Mouse (Mus musculus): Measurements from ENCODE around the gene Sox13.
A peak's percentile ranks its signal among the peaks of the same experiment; 100 is the strongest.
"Not testable (repeated sequence)": the region's sequence is repeated elsewhere in the genome, so short reads cannot be mapped to it uniquely, and the experiment has no call there.

The Sox13 gene

DNA sequence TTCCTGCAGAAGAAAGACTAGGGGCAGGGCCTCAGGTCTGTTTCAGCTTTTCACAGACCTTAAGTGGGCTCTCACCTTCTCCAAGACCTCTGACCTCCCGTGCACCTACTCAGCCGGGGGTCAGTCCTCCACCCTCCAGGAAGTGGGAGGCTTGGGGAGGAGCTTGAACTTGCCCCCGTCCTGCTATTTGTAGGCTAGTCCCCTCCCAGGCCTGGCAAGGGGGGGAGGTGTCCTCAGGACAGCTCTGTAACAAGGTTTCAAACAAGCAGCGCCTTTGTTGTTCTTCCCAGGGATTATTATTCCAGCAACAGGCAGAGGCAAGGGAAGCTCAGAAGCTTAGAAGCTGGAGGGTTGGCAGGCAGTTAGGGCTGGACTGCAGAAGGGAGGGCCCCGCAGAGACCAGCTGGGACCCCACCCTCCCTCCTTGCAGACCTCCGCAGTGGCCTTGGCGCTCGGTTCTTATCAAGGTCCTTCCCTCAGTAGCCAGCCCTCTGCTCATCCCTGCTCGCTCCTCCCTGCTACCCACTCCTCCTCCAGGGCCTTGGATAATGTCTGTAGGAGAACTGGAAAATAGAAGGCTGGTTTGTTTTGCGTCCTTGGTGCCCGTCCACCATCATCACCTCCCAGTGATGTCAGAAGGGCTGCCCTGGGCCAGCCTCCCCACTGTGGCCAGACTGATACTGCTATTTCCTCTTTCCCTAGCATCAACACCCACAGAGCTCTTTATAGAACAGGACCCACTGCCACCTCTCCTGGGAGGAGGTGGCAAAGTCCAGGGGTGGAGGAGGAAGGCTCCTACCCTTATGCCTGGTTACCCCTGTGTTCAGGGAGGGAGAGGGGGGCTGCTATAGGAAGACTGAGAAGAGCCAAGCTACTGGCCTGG is 56.3 kb downstream of the Sox13 start:
- DNase-seq (ENCODE audit: low spot score), result peak; percentile 58

DNA sequence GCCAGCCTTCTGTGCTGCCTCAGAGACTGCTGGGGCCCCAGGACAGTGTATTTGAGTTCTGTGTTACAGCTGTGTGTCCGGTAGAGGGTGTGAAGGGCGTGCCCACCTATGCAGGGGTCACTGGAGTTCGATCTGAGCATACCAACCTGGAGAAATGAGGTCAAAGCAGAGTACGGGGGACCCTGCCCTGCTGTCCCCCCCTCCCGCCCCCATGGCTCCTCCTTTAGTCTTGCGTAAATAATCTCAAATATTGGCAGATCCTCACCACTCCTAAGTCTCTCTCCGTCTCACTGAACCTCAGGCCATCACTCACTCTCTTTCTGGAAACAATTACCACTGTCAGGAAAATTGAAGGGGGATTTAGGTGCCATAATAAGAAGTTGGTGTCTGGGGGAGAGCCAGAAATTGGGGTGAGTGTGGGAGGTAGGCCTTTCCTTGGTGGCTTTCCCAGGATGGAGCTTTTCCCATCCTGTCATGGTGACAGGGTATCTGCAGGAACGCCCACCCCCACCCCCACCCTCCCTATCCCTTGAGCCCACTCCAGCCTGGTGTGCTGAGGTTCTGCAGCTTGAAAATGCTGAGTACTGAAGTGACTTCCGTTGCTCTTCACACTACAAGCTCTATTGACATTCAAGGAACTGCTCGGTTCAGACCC is 57.1 kb downstream of the Sox13 start:
- no peak for DNase-seq (ENCODE audit: low spot score)

DNA sequence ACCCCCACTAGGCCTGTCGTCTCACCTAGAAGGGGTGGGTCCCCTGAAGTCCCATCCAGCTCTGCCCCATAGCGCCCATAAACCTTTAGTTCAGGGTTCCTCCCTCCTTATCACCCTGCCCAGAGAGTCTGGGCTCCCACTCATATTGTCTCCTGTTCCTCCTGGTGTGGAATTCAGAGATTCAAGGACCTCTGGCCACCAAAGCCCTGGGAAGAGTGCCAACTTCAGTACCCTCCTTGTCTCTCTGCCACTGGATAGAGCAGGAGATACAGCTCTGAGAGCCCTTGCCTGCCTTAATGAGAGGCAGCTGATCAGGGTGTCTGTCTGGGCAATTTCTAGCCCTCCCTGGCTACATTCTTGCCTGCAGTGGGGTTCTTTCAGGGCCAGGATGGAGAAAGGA is 59.3 kb downstream of the Sox13 start:
- no peak for DNase-seq (ENCODE audit: low spot score)

DNA sequence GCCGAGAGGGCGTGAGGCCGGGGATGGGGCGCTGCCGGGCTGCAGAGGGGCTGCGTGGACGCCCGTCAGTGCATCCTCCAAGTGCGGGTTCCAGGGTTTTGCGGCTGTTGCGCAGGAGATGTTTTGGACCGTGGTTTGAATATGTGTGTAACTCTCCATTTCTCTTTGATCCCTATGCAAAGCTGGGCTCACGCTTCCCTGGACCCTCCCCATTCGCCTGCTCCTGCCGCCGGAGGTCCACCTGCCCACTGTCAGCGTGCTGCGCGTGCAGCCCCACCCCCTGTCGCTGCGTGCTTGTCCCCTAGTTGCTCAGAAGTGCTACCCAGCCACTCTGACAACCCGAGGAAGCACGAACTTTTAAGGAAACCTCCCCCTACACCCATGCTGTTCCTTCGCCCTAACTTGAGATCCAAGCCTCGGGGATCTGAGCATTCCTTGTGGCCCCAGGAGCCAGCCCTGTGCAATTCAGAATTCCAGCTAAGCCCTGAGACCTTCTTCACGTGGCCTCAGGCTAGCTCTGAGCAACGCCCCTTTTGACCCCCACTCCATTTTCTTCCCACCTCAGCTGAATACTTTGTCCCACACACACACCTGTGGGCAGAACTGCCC is 60.1 kb downstream of the Sox13 start:
- DNase-seq (ENCODE audit: low spot score), result no peak

DNA sequence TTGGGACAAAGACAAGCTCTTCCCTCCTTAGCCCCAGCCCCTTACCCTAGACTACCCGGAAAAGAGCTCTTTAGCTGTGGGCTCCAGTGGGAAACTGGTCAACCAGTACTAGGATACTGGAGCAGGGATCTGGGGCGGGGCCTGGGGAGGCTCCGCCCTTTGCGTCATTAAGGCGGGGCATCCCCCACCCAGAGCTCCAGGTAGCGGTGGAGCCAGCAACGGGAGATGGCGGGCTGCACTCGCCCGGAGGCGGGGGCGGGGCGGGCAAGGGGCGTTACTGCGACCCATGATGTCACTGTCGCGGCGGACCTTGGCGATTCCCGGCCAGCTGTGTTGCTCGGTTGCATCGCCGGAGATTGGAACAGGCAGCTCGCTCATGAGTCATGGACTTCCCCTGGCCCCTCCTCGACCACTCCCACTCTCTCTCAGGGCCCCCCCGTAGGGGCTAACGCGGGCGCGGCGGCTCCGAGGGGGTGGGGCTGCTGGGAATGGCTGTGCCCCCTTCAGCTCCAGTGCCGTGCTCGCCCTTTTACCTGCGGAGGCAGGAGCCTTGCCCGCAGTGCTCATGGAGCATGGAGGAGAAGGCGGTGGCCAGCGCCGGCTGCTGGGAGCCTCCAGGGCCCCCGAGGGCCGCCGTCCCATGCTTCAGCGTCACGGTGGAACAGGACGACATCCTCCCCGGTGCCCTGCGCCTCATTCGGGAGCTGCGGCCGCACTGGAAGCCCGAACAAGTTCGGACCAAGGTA is 60.7 kb downstream of the Sox13 start, which contains the start of gene Etnk2:
TSS of gene Etnk2 (plus strand) at position 297 of the 746 bp plus-strand sequence.
- DNase-seq (ENCODE audit: low spot score), result peak; percentile 82

DNA sequence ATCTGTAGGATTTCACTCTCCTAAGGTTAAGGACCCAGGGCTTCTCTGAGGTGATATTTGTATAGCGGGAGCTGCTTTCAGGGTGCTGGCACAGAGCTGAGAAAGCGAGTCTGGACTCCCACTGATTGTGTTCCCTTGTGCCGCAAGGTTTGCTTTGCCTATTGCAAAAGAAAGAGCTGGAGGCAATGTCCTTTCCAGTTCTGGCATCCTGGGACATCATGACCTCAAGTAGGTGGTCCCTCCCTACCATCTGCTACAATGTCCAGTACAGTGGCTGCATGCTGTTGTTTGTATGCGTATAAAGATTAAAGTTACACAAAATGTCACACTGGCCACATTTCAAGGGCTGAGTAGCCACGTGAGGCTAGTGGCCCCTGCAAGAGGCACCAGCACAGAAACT is 62.1 kb downstream of the Sox13 start:
- DNase-seq (ENCODE audit: low spot score), result no peak

DNA sequence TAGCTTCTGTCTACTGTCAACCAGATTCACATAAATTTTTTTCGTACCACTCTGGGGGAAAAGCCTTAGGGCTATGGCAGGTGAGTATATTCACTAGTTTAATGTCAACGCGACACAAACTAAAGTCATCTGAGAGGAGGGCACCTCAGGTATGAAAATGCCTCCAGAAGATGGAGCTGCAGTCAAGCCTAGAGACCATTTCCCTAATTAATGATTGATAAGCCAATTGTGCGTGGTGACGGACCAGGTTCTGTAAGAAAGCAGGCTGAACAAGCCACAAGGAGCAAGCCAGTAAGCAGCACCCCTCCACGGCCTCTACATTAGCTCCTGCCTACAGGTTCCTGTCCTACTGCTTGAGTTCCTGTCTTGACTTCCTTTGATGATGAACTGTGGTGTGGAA is 63.2 kb downstream of the Sox13 start:
- DNase-seq (ENCODE audit: low spot score), result no peak

DNA sequence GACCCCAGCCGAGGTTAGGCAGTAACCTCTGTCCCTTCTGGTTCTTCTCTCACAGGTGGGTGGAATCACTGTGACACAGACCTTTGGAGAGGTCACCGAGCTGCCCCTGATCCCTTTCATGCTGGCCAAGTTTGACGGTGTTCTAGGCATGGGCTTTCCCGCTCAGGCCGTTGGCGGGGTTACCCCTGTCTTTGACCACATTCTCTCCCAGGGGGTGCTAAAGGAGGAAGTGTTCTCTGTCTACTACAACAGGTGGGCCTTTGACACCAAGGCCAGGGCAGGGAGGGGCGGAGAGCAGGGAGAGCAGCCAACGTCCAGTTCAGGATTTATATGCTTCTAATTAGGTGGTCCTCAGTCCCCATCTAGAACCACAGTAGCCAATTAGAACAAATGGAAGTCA is 67.8 kb downstream of the Sox13 start:
- DNase-seq (ENCODE audit: low spot score), result no peak

DNA sequence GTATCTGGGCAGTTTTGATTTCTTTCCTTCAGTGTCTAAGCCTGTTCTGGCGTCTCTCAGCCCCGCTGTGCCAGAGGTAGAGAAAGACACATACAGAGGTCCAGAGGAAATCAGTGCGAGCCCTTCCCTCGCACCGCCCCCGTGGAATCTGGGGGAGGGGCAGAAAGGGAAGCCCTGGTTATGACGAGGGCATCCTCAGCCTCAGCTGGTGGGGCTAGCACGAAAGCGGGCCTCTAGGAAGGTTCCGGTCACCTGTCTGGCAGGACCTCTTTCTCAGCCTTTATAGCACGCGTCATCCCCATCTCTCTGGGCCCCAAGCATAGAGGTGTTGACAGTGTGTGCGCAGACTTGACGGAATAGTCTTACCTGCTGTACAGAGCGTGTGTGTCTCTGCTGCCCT is 68.3 kb downstream of the Sox13 start:
- DNase-seq (ENCODE audit: low spot score), result no peak

DNA sequence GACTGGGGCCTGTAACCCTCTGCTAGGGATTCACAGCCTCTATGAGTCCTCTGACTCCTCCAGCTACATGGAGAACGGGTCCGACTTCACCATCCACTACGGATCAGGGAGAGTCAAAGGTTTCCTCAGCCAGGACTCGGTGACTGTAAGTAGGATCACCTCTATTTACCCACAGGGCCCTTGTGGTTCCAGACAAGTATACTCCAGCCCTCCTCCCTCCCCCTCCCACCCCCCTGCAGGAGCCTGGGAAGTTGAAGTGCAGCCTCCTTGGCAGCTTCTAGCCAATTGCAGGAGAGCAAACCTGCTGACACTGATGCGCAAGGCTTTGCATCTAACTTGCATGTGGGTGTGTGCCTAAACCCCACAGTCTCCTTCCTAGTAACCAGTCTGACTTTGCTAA is 68.7 kb downstream of the Sox13 start:
- DNase-seq (ENCODE audit: low spot score), result no peak

DNA sequence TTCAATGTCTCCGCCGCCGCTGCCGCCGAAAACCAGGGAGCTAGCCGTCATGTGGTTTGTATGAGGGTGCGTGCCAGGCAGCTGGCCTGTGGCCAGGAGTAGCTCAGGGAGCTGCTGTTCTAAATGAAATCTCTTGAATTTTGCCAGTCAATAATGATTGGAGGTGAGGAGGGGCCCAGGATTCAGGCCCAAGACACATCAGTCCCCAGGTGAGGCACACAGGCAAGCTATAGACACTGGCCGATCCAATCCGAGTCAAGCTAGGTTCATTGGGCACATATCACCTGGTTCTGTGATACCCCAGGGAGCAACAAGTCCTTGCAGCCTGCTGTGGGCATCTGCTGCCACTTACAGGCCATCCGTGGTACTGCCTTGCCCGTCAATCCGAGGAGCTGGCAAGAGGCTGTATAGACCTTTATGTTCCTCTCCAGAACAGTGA is 70.8 kb downstream of the Sox13 start:
- peak; percentile 80 for DNase-seq (ENCODE audit: low spot score)

DNA sequence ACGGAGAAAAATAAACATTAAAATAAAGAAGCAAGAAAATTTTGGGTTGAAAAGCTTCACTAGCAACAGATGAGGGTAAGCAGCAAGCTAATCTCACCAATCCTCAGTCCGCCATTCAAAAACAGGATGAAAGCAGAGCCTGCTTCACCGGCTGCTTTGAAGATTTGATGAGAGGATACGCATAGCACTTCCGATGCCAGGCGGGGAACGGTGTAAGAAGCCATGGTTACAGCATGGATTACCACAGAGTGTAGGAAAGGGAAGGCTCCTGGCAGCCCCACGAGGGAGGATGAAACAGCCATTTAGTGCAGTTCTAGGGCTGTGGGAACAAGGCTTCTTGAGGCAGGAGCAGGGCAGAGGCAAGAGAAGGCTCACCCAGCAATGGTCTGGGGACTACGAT is 72.4 kb downstream of the Sox13 start:
- no peak for DNase-seq (ENCODE audit: low spot score)

DNA sequence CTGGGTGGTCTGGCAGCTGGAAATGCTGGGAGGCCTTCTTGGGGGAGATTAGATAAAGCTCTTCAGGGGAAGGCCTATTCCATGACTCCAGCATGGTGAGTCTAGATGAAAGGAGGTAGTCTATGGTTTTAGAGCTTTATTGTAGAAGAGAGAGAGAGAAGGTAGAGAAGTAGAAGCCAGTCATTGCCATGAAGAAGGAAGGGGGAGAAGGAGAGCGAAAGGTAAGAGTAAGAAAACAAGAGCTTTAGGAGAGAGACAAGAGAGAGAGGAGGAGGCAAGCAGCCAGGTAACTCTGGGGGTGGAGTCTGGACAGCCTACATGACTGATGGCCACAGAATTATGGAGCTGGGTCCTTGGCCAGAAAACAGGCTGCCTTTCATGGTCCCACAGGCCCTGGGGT is 74.0 kb downstream of the Sox13 start, which contains the start of gene Ren1:
TSS of gene Ren1 (plus strand) at position 301 of the 400 bp plus-strand sequence.
- DNase-seq (ENCODE audit: low spot score), result no peak

DNA sequence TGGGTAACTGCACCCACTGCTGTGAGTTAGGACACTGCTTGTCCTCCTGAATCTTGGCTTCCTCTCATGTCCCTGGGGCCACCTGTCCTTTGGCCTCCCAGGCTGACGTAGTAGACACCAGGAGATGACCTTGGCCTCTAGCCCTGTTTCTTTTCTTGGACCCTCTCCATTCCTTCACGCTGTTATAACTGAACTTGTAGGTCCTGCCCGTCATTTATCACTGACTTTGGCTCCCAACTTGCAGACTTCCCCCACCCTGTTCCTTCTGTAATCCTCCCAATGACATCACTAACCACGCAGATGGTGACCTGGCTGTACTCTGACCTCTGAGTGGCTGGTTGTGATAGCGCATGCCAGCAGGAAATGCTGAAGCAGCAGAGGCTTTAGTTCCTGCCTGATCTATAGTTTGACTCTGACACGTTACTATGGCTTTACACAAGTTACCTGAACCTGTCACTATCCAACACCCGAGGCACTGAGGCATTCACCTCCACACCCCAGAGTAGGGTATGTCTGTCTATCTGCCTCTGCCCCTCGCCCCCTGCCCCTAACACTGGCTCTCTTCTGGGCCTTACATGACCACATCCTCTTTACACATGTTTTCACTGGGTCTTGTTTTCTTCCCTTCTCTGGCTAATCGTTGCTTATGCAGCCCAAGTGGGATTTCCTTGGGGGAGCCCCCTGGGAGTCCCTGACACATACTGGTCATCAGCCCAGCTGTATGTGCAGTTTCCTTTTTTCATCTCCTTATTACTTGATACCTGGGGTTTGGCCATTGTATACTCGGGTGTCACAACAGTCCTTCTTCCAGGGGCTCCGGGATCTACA is 76.3 kb downstream of the Sox13 start:
- DNase-seq (ENCODE audit: low spot score), result no peak

DNA sequence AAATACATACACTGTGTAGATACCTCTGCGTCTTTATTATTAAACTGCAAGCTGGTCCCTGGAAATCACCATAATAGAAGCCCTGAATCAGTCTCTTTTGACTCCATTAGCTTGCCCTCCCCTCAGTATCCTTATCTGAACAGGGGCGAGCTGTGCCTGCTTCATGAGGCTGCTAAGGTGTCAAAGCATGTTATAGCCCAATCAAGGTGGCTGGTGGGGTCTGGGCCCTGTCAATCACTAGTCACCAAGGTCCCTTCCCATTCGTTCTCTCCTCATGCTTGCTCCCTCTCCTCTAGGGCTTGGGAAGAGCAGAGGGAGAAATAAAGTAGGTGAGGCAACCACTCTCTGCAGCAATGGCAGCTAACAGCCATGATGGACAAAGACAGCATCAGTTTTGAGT is 77.0 kb downstream of the Sox13 start:
- no peak for DNase-seq (ENCODE audit: low spot score)

DNA sequence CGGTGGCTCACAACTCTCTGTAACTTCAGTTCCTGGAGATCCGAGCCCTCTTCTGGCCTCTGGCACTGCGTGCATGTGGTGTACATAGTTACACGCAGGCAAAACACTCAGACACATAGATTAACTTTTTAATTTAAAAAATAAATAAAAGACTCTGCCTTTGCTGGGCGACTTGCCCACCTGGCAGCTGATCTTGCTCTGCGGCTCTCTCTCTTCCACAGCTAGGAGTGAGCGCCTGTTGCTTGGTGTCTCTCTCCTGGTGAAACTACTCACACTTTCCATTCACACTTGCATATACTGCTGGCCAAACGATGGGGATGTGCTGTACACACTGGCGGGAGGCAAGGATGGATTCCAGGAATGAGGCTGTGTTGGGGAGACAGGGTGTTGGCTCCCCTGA is 77.6 kb downstream of the Sox13 start:
- DNase-seq (ENCODE audit: low spot score), result no peak

DNA sequence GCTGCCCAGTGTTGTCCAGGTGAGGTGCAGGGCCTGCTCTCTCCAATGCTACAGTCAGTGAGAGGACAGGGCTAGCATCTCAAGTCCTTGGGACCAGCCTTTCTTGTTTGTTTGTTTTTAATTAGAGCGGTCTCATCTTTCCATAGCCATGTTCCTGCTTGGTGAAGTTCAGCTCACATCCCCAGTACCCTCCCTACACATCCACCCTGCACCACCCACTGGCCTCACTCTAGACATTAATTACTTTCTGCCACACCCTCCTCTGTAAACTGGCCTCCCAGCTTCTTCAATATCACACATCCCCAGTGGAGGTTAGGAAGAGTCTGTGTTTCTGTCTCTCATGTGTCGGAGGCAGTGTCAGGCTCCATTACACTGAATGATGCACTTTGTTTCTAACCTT is 79.8 kb downstream of the Sox13 start:
- DNase-seq (ENCODE audit: low spot score), result no peak

DNA sequence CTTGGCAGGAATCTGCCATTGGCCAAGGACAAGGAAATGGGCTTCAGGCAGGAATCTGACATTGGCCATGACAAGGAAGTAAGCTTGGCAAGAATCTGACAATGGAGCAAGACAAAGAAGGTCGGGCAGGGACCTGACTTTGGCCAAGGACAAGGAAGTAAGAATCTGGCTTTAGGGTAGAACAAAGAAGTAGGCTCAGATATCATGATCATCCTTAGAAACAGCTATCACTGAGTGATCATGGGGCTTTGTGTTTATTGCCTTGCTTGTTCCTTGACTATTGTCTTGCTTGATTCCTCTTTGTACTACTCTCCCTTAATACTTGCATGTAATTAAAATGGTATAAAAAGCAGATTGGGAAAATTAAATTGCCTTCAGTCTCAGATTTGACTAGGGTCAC is 83.8 kb downstream of the Sox13 start:
- DNase-seq (ENCODE audit: low spot score), result not testable (repeated sequence)

DNA sequence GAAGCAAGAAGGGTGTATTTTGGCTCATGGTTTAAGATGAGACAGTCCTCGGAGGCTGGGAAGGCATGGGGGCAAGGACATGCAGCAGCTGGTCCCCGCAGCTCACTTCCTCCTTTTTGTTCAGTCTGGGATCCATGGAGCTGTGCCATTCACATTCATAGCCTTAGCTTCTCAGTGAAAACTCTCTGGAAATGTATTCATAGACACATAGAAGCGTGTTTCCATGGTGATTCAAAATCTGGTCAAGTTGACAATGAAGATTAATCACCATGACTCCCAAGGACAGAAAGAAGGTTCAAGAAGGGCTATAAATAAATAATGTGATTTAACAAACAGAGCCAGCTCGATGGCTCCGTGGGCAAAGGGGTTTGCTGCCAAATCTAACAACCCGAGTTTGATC is 90.2 kb downstream of the Sox13 start:
- DNase-seq (ENCODE audit: low spot score), result no peak

DNA sequence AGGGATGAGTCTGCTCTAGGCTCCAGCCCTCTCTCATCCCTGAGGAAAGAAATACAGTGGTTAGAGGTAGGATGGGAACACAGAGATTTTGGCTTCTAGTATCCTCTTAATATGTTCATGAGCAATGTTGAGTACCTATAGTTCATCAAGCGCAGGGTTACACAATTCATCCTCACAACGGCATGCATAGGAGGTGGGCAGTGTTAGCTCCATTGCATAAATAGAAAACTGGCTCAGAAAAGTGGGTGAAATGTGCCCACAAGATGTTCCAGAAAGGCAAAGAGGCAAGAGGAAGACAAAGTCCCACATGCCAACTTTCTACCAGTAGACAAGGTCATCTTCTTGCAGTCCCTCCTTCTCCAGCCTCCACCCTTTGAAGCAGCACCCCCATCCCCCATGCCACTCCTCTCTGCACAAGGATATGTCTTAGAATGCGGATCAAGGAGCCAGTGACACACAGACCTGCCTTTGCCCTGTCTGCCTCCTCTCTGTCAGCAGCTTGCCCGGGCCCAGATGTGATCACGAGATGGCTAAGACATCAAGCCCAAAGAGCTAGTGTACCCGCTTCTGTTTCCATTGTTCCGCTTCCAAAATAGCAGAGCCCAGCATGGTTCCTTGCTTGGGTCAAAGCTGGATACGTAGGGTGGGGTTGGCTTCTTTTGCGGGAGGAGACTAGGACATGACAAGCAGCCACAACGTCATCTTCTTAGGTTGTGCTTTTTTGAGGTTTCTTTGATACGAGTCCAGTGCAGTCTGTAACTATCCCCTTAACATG is 91.3 kb downstream of the Sox13 start:
- DNase-seq (ENCODE audit: low spot score), result no peak
